Mouse (Mus musculus) liver (tissue): ENCODE measurements around the gene Vav1.

Experiments used
- DNase-seq: peaks from one replicate; pipeline ENCODE4 v3.0.0-alpha.2; 2020; ENCODE audit warnings: mixed read lengths

The Vav1 gene

DNA sequence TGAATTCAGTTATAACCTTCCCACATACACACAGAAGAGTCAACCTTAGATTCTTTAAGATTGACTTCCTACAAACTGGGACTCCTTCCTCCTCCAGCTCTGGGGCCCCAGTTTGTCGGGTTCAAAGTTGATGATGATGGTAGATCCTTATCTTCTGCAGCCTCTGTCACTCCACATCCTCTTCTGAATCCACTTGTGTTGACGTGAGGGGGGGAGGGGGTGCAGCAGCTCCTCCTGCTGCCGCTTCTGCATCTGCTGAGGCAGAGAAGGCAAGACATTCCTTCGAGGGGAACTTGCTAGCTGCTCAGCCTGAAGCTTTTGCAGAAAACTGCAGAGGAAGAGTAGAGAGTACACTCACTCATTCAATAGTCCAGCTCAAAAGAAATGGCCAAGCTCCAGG is 62.7 kb downstream of the Vav1 start:
- DNase-seq = peak; percentile 35

DNA sequence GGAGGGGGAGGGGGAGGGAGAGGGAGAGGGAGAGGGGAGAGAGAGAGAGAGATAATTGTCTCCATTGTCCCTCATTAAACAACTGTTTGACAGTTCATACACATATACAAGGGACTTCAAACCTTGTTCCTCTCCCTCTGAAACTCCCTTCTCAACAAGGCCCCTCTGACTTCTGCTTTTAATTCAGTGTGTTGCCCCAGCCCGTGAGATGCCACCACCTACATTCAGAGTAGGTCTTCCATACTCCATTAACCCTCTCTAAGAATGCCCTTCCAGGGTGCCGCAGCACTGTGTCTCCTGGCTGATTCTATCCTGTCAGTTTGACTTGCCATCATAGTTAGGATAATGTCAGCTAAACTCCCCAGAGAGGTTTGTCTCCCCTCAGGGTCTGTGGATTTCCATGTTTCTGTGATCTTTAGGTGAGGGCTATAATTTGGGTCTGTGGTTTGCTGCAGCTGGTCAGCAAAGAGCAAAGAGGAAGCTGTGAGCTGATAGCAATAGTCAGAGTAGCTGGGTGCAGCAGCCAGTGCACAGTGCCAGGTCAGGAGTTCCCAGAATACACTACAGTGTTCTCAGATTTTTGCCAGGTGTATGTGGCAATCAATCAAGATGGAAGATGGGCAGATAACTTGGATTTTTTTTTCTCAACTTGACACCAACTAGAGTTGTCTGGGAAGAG is 65.3 kb downstream of the Vav1 start:
- no peak for DNase-seq

- DNase-seq = no peak
Observed at GRCm38 (mm10) chr17:57347017-57347416, 68.1 kb downstream of the Vav1 start.

DNA sequence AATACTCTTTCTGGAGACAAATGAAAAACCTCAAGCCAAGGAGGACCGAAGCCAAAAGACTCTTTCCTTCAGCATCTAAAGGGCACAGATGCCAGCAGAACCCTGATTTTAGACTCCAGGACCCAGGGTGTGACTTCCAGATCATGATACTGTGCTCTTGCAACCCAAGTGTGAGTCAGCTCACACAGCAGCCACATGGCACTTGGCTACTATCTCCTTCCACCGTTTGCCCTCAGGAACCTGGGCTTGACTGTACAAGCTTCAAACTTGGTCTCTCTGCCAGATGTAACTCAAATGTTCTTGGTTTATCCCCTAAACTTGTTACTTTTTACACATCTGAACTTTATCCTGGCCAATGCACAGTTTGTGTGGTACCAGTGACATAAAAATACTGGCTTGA is 68.9 kb downstream of the Vav1 start:
- no peak for DNase-seq

DNA sequence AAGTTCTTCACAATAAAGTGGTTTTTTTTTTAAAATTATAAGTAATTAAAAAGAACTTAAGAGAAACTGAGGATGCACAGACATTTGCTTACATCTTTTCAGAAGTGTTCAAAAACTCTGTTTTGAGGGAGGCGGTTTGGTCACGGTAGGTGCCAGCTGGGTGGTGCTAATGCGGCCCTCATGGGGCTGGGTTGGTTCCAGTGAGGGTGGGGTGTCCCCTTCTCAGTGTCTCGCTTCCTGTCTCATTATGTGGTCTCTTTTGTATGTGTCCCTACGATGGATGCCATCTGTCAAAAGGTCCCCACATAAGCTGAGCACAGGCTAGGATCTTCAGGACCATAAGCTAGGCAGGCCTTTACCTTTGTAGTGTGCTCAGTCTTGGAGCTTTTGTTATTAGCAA is 70.2 kb downstream of the Vav1 start:
- no peak for DNase-seq

- DNase-seq = no peak
Observed at GRCm38 (mm10) chr17:57350212-57350611, 71.3 kb downstream of the Vav1 start.

- no peak for DNase-seq
Observed at GRCm38 (mm10) chr17:57351107-57351506, 72.2 kb downstream of the Vav1 start.

DNA sequence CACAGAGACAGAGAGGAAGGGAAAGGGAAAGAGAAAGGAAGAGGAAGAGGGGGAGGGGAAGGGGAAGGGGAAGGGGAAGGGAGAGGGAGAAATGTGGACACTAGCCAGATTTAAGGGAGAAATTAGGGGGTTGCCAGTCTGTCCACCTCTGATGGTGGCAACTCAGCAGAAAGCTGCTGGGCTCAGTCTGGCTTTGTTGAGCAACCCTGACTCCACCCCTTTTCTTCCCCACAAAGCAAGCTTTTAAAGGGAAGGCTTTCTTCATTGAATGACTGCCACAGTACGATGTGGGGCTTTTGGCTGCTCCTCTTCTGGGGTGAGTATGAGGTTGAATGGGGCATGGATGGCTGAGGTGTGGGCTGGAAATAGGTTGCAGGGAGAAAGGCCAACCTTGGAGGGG is 79.5 kb downstream of the Vav1 start, which contains the start of gene Adgre1:
Gene Adgre1 (plus strand): TSS at position 251 of the 400 bp plus-strand sequence.
- DNase-seq = no peak

DNA sequence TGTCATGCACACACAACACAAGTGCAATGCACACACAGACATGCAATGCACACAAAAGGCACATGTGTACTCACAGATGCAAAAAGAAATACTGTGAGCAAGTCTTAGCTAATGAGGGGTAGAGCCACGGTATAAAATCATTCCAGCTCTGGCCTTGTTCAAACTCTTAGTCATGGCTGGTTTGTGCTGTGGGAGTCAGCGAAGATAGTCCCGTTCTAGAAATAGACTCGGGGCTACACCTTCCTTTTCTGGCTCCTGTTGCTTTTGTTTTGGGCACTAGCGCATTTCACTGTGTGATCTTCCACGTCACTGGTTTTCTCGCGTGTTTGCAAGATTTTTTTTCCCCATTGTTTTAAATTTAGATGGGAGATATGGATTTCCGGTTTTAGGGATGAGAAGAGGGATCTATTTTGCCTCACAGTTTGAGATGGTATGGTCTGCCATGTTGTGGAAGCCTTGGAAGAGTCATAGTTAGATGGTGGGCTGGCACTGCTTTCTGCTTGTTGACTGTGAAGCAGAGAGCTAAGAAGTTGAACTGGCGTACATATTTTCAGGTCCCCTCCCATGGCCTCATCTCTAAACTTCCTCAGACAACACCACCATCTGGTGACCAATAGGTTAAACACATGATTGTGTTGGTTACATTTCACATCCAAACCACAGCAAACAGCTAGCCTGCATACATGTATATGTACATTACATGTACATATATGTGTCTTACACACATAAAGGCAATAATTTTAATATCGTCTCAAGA is 80.8 kb downstream of the Vav1 start:
- no peak for DNase-seq
